Mouse (Mus musculus): ENCODE measurements around the gene Rnf180. TPM values are rescaled to one million over a fixed set of nuclear protein-coding genes. Genes with fewer than 3 reads are reported as not detected.
"Not testable (repeated sequence)": the region's sequence is repeated elsewhere in the genome, so short reads cannot be mapped to it uniquely, and the experiment has no call there.

The Rnf180 gene
- polyA plus RNA-seq (2014; fragmentation: Nextera tagmentation; extraction: Ambion mirVana) = 35.6 and 42.2 TPM in 2 replicates

DNA sequence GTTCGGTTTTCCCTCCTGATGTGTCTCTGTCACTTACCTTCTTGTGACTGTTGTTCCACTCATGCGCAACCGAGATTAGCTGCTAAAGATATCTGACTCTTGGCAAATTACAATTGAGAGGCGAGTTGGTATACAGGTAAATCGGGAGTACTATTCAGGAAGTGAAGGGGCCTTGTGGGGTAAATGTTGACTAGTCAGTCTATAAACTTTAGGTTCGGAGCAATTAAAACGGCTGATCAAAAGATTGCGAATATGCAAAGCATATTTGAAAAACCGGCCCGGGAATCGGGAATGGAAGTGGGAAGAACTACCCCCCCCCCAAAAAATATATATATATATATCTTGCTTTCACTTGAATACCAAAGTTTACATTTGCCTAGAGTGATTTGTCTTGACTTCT is at the start of gene Rnf180:
Gene Rnf180 (minus strand): TSS at position 101 of the 400 bp plus-strand sequence.
- peak within 1 kb of the TSS; percentile 71; the same call in 1 of the 2 replicates for H3K27ac ChIP-seq (ENCODE audit: low read depth, low read length)
- DNase-seq (ENCODE audit: low spot score) = no peak
- no peaks in the 10 kb centered on the region for H3K27me3 ChIP-seq (replicated peaks; ENCODE audit: control insufficient read depth, insufficient read depth, low read length)
- no peak for ATAC-seq
- H3K9me3 ChIP-seq (replicated peaks; ENCODE audit: control insufficient read depth, low read length) = no peaks in the 10 kb centered on the region
- no peaks in the 10 kb centered on the region for H3K36me3 ChIP-seq (ENCODE audit: control insufficient read depth, insufficient read depth, low read length)
- peak within 1 kb of the TSS; percentile 97 for H3K9ac ChIP-seq (ENCODE audit: low read length)
- H3K4me1 ChIP-seq (ENCODE audit: control insufficient read depth, insufficient read depth, low read length) = peaks cover 23% of the 10 kb centered on the region
- H3K4me2 ChIP-seq (ENCODE audit: low read length) = peak within 1 kb of the TSS; percentile 75
- H3K4me3 ChIP-seq (ENCODE audit: low read depth, low read length) = peak within 1 kb of the TSS; percentile 85
- WGBS = 50% methylated on average over 11 of the region's 11 CpGs

DNA sequence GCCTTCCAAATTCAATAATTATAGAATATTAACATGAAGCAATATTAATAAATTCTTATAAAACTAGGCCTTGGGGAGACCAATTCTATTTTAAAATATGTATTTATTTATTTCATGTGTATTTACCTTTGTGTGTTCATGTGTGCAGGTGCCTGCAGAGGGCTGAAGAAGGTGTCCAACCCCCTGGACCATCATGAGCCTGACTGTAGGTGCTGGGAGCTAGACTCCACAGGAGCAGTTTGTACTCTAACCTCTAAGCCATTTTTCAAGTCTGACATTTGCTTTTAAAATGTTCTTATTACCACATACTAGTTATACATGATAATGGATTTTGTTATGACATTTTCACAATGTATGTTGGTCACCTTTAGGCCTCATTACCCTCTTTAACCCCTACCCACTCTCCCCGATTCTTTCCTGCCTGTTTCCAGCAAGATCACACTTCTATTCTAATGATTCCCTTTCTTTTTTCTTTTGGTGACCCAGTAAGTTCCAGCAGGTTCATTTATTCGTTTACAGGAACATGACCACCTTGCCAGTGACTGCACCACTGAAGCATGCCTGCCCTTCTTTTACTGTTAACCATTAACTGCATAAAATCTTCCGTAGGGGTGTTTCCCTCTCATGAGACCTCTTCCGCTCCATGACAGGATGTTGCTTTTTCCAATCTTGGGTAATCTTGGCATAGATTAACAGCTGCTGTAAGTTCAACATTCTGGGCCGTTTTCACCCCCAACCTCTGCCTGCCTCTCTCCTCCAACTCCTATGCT is 36.8 kb upstream of the Rnf180 start:
- ATAC-seq (no peak), DNase-seq (ENCODE audit: low spot score) (no peak)
- Histone ChIP-seq H3K9ac (ENCODE audit: low read length) (no peak overlapping the region), H3K27ac (ENCODE audit: low read depth, low read length) (no peak overlapping the region), H3K27me3 (replicated peaks; ENCODE audit: control insufficient read depth, insufficient read depth, low read length) (no peaks in the 10 kb centered on the region), H3K36me3 (ENCODE audit: control insufficient read depth, insufficient read depth, low read length) (no peaks in the 10 kb centered on the region), H3K4me1 (ENCODE audit: control insufficient read depth, insufficient read depth, low read length) (no peaks in the 10 kb centered on the region), H3K4me2 (ENCODE audit: low read length) (no peak overlapping the region), H3K9me3 (replicated peaks; ENCODE audit: control insufficient read depth, low read length) (no peaks in the 10 kb centered on the region), H3K4me3 (ENCODE audit: low read depth, low read length) (no peak overlapping the region)
- WGBS = 74% methylated on average over 5 of the region's 5 CpGs

DNA sequence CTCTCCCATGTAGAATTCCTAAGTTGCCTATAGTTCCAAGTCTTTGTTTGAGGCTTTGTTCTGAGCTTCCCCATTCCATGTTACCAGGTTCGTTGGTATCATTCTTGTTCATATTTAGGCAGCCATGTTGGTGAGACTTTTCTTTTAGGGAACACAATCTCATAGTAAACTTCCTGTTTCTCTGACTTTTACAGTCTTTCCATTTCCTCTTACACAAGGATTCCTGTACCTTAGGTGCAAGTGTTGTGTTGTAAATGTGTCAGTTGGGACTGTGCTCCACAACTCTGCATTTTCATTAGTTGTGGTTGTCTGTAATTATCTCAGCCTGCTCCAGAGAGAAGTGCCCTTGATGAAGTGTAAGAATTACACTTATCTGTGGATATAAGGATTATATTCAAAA is 32.3 kb upstream of the Rnf180 start:
- no peak overlapping the region for H3K4me2 ChIP-seq (ENCODE audit: low read length)
- 67% methylated on average over 1 of the region's 1 CpGs for WGBS
- DNase-seq (ENCODE audit: low spot score) (no peak), ATAC-seq (no peak)
- H3K27ac ChIP-seq (ENCODE audit: low read depth, low read length) = no peak overlapping the region
- H3K9ac ChIP-seq (ENCODE audit: low read length) = no peak overlapping the region
- no peaks in the 10 kb centered on the region for H3K36me3 ChIP-seq (ENCODE audit: control insufficient read depth, insufficient read depth, low read length)
- no peak overlapping the region for H3K4me3 ChIP-seq (ENCODE audit: low read depth, low read length)
- no peaks in the 10 kb centered on the region for H3K27me3 ChIP-seq (replicated peaks; ENCODE audit: control insufficient read depth, insufficient read depth, low read length)
- no peaks in the 10 kb centered on the region for H3K4me1 ChIP-seq (ENCODE audit: control insufficient read depth, insufficient read depth, low read length)
- H3K9me3 ChIP-seq (replicated peaks; ENCODE audit: control insufficient read depth, low read length) = no peaks in the 10 kb centered on the region

DNA sequence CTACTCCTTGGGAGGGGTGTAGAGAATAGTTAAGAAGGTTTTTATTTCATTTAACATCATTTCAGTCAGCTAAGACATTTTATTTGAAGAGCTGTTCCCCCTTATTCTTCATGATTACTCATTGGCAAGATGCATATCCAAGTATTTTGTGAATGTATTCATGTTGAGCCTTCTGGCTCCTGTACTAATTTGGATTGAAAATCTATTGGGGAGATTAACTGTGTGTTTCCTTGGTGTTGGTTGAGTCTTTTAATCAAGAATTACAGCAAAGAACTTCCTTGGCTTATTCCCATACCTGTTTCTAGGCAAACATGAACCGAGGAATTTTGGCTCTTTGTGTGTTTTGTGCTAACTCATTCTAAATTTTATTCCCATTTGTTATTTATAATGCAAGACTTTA is 22.3 kb upstream of the Rnf180 start:
- H3K4me2 ChIP-seq (ENCODE audit: low read length) = no peak overlapping the region
- WGBS = 67% methylated on average over 1 of the region's 1 CpGs
- H3K27ac ChIP-seq (ENCODE audit: low read depth, low read length) = no peak overlapping the region
- DNase-seq (ENCODE audit: low spot score) (peak; percentile 41), ATAC-seq (peak; percentile 26; the same call in 1 of the 2 replicates)
- no peaks in the 10 kb centered on the region for H3K9me3 ChIP-seq (replicated peaks; ENCODE audit: control insufficient read depth, low read length)
- H3K4me3 ChIP-seq (ENCODE audit: low read depth, low read length) = no peak overlapping the region
- H3K36me3 ChIP-seq (ENCODE audit: control insufficient read depth, insufficient read depth, low read length) = no peaks in the 10 kb centered on the region
- no peak overlapping the region for H3K9ac ChIP-seq (ENCODE audit: low read length)
- no peaks in the 10 kb centered on the region for H3K27me3 ChIP-seq (replicated peaks; ENCODE audit: control insufficient read depth, insufficient read depth, low read length)
- no peaks in the 10 kb centered on the region for H3K4me1 ChIP-seq (ENCODE audit: control insufficient read depth, insufficient read depth, low read length)

DNA sequence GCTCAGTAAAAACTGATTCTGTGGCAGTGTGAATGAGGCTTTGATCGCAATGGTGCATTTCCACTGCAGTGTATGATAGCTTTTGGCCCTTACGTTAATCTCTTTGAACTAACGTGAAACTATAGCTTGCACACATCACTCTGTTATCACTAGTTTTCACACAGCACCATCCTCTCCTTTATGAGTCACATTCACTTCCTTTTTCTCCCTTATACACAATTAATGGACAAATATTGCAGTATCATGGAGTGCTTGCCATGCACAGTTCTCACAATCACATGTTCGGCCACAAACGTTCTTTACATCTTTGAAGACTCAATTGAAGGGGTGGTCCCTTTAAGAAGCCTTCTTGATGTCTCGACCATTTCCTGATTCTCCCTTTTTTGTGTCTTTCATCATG is 21.4 kb upstream of the Rnf180 start:
- ATAC-seq (no peak), DNase-seq (ENCODE audit: low spot score) (no peak)
- Histone ChIP-seq H3K4me1 (ENCODE audit: control insufficient read depth, insufficient read depth, low read length) (no peaks in the 10 kb centered on the region), H3K36me3 (ENCODE audit: control insufficient read depth, insufficient read depth, low read length) (no peaks in the 10 kb centered on the region), H3K4me2 (ENCODE audit: low read length) (no peak overlapping the region), H3K9ac (ENCODE audit: low read length) (no peak overlapping the region), H3K4me3 (ENCODE audit: low read depth, low read length) (no peak overlapping the region), H3K27me3 (replicated peaks; ENCODE audit: control insufficient read depth, insufficient read depth, low read length) (no peaks in the 10 kb centered on the region), H3K27ac (ENCODE audit: low read depth, low read length) (no peak overlapping the region), H3K9me3 (replicated peaks; ENCODE audit: control insufficient read depth, low read length) (no peaks in the 10 kb centered on the region)
- 84% methylated on average over 6 of the region's 6 CpGs for WGBS

DNA sequence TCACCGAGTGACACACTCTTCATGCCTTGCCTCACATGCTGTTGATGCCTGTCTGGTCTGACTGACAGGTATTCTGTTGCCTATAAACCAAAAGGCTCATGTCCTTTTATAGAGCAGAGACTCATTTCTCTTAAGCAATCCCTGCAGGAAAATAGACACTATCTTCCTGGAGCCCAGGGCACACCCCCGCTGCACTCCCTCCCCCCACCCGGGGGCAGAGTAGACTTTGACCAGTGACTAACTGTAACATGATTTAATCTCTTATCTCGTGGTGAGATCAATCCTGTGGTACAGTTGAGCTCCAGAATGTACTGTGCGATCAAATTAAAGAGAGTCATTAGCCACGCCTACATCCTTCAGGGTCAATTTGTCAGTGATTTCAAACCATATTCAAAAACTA is 18.1 kb upstream of the Rnf180 start:
- ATAC-seq (no peak), DNase-seq (ENCODE audit: low spot score) (no peak)
- Histone ChIP-seq H3K9me3 (replicated peaks; ENCODE audit: control insufficient read depth, low read length) (no peaks in the 10 kb centered on the region), H3K4me2 (ENCODE audit: low read length) (no peak overlapping the region), H3K27me3 (replicated peaks; ENCODE audit: control insufficient read depth, insufficient read depth, low read length) (no peaks in the 10 kb centered on the region), H3K4me1 (ENCODE audit: control insufficient read depth, insufficient read depth, low read length) (no peaks in the 10 kb centered on the region), H3K4me3 (ENCODE audit: low read depth, low read length) (no peak overlapping the region), H3K9ac (ENCODE audit: low read length) (no peak overlapping the region), H3K27ac (ENCODE audit: low read depth, low read length) (no peak overlapping the region), H3K36me3 (ENCODE audit: control insufficient read depth, insufficient read depth, low read length) (no peaks in the 10 kb centered on the region)
- WGBS = 89% methylated on average over 6 of the region's 6 CpGs

DNA sequence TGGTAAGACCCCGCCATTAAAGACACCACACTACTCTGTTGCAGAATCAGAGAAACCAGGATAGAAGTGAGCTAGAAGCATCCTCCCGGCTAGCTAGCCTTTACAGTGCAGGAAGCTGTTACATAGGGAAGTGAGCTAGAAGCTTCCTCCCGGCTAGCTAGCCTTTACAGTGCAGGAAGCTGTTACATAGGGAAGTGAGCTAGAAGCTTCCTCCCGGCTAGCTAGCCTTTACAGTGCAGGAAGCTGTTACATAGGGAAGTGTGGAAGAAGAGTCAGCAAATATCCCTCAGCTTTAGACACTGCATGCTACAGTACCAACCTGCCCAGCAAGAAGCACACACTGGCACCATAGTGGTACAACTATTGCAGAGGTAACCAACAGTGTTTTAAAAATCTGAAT is 15.9 kb upstream of the Rnf180 start:
- H3K4me1 ChIP-seq (ENCODE audit: control insufficient read depth, insufficient read depth, low read length); ATAC-seq; H3K27ac ChIP-seq (ENCODE audit: low read depth, low read length); H3K36me3 ChIP-seq (ENCODE audit: control insufficient read depth, insufficient read depth, low read length); H3K4me2 ChIP-seq (ENCODE audit: low read length); H3K4me3 ChIP-seq (ENCODE audit: low read depth, low read length); H3K9me3 ChIP-seq (replicated peaks; ENCODE audit: control insufficient read depth, low read length); H3K27me3 ChIP-seq (replicated peaks; ENCODE audit: control insufficient read depth, insufficient read depth, low read length); DNase-seq (ENCODE audit: low spot score); H3K9ac ChIP-seq (ENCODE audit: low read length): not testable (repeated sequence)
- WGBS = 88% methylated on average over 4 of the region's 4 CpGs

DNA sequence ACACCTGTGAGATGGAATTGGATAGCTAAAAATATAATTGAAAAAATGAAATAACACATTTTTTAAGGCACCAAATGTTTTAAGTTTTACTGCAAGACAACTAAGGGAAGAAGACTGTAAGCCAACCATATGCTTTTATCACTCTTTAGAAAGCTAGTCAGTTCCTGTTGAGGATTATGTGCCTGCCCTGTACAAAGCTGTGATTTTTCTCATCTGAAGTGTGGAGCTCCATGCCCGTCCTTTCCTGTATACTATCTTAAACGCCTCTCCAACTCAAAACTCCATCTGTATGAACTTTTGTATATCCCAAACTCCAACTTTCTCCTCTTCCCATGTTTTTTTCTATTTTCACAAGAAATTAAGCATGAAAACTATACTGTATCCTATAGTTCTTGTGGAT is 10.9 kb upstream of the Rnf180 start:
- no peak overlapping the region for H3K27ac ChIP-seq (ENCODE audit: low read depth, low read length)
- H3K36me3 ChIP-seq (ENCODE audit: control insufficient read depth, insufficient read depth, low read length) = no peaks in the 10 kb centered on the region
- H3K4me1 ChIP-seq (ENCODE audit: control insufficient read depth, insufficient read depth, low read length) = no peaks in the 10 kb centered on the region
- DNase-seq (ENCODE audit: low spot score) = no peak
- H3K27me3 ChIP-seq (replicated peaks; ENCODE audit: control insufficient read depth, insufficient read depth, low read length) = no peaks in the 10 kb centered on the region
- ATAC-seq = no peak
- H3K9me3 ChIP-seq (replicated peaks; ENCODE audit: control insufficient read depth, low read length) = no peaks in the 10 kb centered on the region
- H3K9ac ChIP-seq (ENCODE audit: low read length) = no peak overlapping the region
- H3K4me3 ChIP-seq (ENCODE audit: low read depth, low read length) = no peak overlapping the region
- H3K4me2 ChIP-seq (ENCODE audit: low read length) = no peak overlapping the region
- WGBS = 95% methylated on average over 2 of the region's 2 CpGs

DNA sequence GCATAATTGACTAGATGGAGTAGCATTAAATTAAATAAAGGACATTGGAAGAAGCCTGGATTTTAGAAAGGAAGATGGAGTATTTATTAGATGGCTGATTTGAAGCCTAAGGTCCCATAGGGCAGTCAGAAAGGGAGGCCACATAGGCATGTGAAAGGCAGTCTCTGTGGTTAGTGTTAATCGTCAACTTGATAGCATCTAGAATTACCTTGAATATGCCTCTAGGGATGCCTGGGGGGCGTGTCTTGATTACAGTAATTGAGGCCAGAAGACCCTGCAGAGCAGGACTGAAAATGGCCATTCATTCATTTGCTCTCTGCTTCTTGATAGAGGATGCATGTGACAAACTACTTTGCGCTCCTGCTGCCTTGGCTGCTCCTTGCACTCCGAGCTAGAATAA is 9.4 kb upstream of the Rnf180 start:
- no peaks in the 10 kb centered on the region for H3K27me3 ChIP-seq (replicated peaks; ENCODE audit: control insufficient read depth, insufficient read depth, low read length)
- no peak overlapping the region for H3K4me2 ChIP-seq (ENCODE audit: low read length)
- H3K4me1 ChIP-seq (ENCODE audit: control insufficient read depth, insufficient read depth, low read length) = no peaks in the 10 kb centered on the region
- no peaks in the 10 kb centered on the region for H3K9me3 ChIP-seq (replicated peaks; ENCODE audit: control insufficient read depth, low read length)
- ATAC-seq (no peak), DNase-seq (ENCODE audit: low spot score) (no peak)
- WGBS = 77% methylated on average over 4 of the region's 4 CpGs
- no peak overlapping the region for H3K4me3 ChIP-seq (ENCODE audit: low read depth, low read length)
- H3K36me3 ChIP-seq (ENCODE audit: control insufficient read depth, insufficient read depth, low read length) = no peaks in the 10 kb centered on the region
- H3K27ac ChIP-seq (ENCODE audit: low read depth, low read length) = no peak overlapping the region
- no peak overlapping the region for H3K9ac ChIP-seq (ENCODE audit: low read length)

All from forebrain, embryonic 14.5 days (tissue).